Mouse (Mus musculus) lung, postnatal 0 days (tissue): ENCODE measurements around the gene Lgi1. TPM values are rescaled to one million over a fixed set of nuclear protein-coding genes. Genes with fewer than 3 reads are reported as not detected.

Experiments used
- ATAC-seq: fragments of 200-750 bp; cut with Nextera tagmentation; 2 replicates; pipeline ENCODE4 v1.8.0; 2017; ENCODE audit warnings: moderate library complexity
- DNase-seq: peaks from one replicate; pipeline ENCODE4 v3.0.0-alpha.2; 2016; ENCODE audit warnings: low spot score
- H3K27ac ChIP-seq: fragments of 300-500 bp; sonication (generic); 2 replicates; pipeline ENCODE4 v1.5.1; 2014; ENCODE audit warnings: antibody characterized with exemption, mild to moderate bottlenecking, low read length, mixed read lengths
- H3K27me3 ChIP-seq: fragments of 300-500 bp; sonication (generic); replicated peaks from 2 replicates; pipeline ENCODE4 v1.6.1; 2014; ENCODE audit warnings: low read length, mixed read lengths; ENCODE audit not compliant: insufficient read depth
- H3K36me3 ChIP-seq: fragments of 300-500 bp; sonication (generic); 2 replicates; pipeline ENCODE4 v1.6.1; 2014; ENCODE audit warnings: low read length, mixed read lengths; ENCODE audit not compliant: insufficient read depth
- H3K4me1 ChIP-seq: fragments of 300-500 bp; sonication (generic); 2 replicates; pipeline ENCODE4 v1.6.1; 2014; ENCODE audit warnings: antibody characterized with exemption, low read depth, low read length, mixed read lengths; ENCODE audit not compliant: insufficient read depth
- H3K4me2 ChIP-seq: fragments of 300-500 bp; sonication (generic); replicated peaks from 2 replicates; pipeline ENCODE4 v1.6.1; 2014; ENCODE audit warnings: low read depth, mild to moderate bottlenecking, low read length, moderate library complexity, mixed read lengths
- H3K4me3 ChIP-seq: fragments of 300-500 bp; sonication (generic); 2 replicates; pipeline ENCODE4 v1.5.1; 2014; ENCODE audit warnings: low read depth, low read length
- H3K9ac ChIP-seq: fragments of 300-500 bp; sonication (generic); replicated peaks from 2 replicates; pipeline ENCODE4 v1.6.1; 2014; ENCODE audit warnings: low read depth, mild to moderate bottlenecking
- H3K9me3 ChIP-seq: fragments of 300-500 bp; sonication (generic); 2 replicates; pipeline ENCODE4 v1.6.1; 2016; ENCODE audit warnings: low read length, mixed read lengths
- CTCF ChIP-seq: IDR thresholded peaks from 2 replicates; pipeline ENCODE4 v1.5.1; 2016; ENCODE audit warnings: antibody characterized with exemption, mild to moderate bottlenecking
- EP300 ChIP-seq: IDR thresholded peaks from 2 replicates; pipeline ENCODE4 v1.6.1; 2016; ENCODE audit warnings: antibody characterized with exemption, mild to moderate bottlenecking, control low read depth
- WGBS: fragments of 180-500 bp; shearing (Covaris S2); extraction: QIAGEN DNeasy Blood & Tissue Kit; methylation state at CpG from one replicate; pipeline ENCODE4 v1.1.7; 2014; 5-methylcytosine and 5-hydroxymethylcytosine counted together
- polyA plus RNA-seq: library from polyadenylated mRNA; unstranded; fragments of >200 nt; fragmentation: Nextera tagmentation; extraction: Ambion mirVana; gene quantifications from 2 replicates; pipeline ENCODE4 v1.2.1, GENCODE M21; 2015

Lgi1 gene
- polyA plus RNA-seq, 1 experiment from 2014 or later = 0.07 TPM

GRCm38 (mm10) chr19:38271071-38271470 is 6.7 kb downstream of the Lgi1 start:
- Histone ChIP-seq H3K4me3 (no peak overlapping the region), H3K36me3 (no peaks in the 10 kb centered on the region), H3K27ac (no peak overlapping the region), H3K4me2 (no peak overlapping the region), H3K9ac (no peak overlapping the region), H3K4me1 (no peaks in the 10 kb centered on the region), H3K9me3 (no peaks in the 10 kb centered on the region), H3K27me3 (no peaks in the 10 kb centered on the region)
- no peak for ATAC-seq
- 29% methylated on average over 6 of the region's 6 CpGs for WGBS
- TF ChIP-seq EP300 (no peak), CTCF (no peak)
- no peak for DNase-seq

- no peak for TF ChIP-seq CTCF
- Histone ChIP-seq H3K4me2 (no peak overlapping the region), H3K27ac (no peak overlapping the region), H3K9ac (no peak overlapping the region), H3K4me1 (no peaks in the 10 kb centered on the region), H3K4me3 (no peak overlapping the region), H3K9me3 (no peaks in the 10 kb centered on the region), H3K27me3 (no peaks in the 10 kb centered on the region), H3K36me3 (no peaks in the 10 kb centered on the region)
- no peak for ATAC-seq
- 70% methylated on average over 7 of the region's 7 CpGs for WGBS
- DNase-seq = no peak
Measured at GRCm38 (mm10) chr19:38273820-38274219, 9.5 kb downstream of the Lgi1 start.

- Histone ChIP-seq H3K9ac (no peak overlapping the region), H3K9me3 (no peaks in the 10 kb centered on the region), H3K27me3 (no peaks in the 10 kb centered on the region), H3K36me3 (no peaks in the 10 kb centered on the region), H3K4me2 (no peak overlapping the region), H3K4me1 (no peaks in the 10 kb centered on the region), H3K4me3 (no peak overlapping the region), H3K27ac (no peak overlapping the region)
- TF ChIP-seq CTCF (no peak), EP300 (no peak)
- no peak for ATAC-seq
- DNase-seq = peak; percentile 63
- 58% methylated on average over 15 of the region's 15 CpGs for WGBS
Measured at GRCm38 (mm10) chr19:38274747-38275421, 10.5 kb downstream of the Lgi1 start.

GRCm38 (mm10) chr19:38276226-38276625 is 11.9 kb downstream of the Lgi1 start:
- Histone ChIP-seq H3K36me3 (no peaks in the 10 kb centered on the region), H3K27ac (no peak overlapping the region), H3K4me2 (no peak overlapping the region), H3K4me1 (no peaks in the 10 kb centered on the region), H3K9me3 (no peaks in the 10 kb centered on the region), H3K4me3 (no peak overlapping the region), H3K27me3 (no peaks in the 10 kb centered on the region), H3K9ac (no peak overlapping the region)
- TF ChIP-seq CTCF = no peak
- TF ChIP-seq EP300 = no peak
- ATAC-seq (no peak), DNase-seq (no peak)
- WGBS = 85% methylated on average over 4 of the region's 4 CpGs

GRCm38 (mm10) chr19:38280242-38280641 is 15.9 kb downstream of the Lgi1 start:
- ATAC-seq (no peak), DNase-seq (no peak)
- H3K9ac ChIP-seq = no peak overlapping the region
- no peak for TF ChIP-seq CTCF
- TF ChIP-seq EP300 = no peak
- no peaks in the 10 kb centered on the region for H3K9me3 ChIP-seq
- H3K4me2 ChIP-seq = no peak overlapping the region
- H3K27me3 ChIP-seq = no peaks in the 10 kb centered on the region
- no peak overlapping the region for H3K4me3 ChIP-seq
- no peaks in the 10 kb centered on the region for H3K4me1 ChIP-seq
- H3K36me3 ChIP-seq = no peaks in the 10 kb centered on the region
- H3K27ac ChIP-seq = no peak overlapping the region
- 85% methylated on average over 10 of the region's 10 CpGs for WGBS

GRCm38 (mm10) chr19:38282407-38282806 is 18.1 kb downstream of the Lgi1 start:
- DNase-seq (no peak), ATAC-seq (no peak)
- Histone ChIP-seq H3K36me3 (no peaks in the 10 kb centered on the region), H3K4me2 (no peak overlapping the region), H3K27ac (no peak overlapping the region), H3K9me3 (no peaks in the 10 kb centered on the region), H3K4me3 (no peak overlapping the region), H3K27me3 (no peaks in the 10 kb centered on the region), H3K4me1 (no peaks in the 10 kb centered on the region), H3K9ac (no peak overlapping the region)
- WGBS = 33% methylated on average over 2 of the region's 2 CpGs
- TF ChIP-seq CTCF = no peak
- TF ChIP-seq EP300 = no peak

- 79% methylated on average over 6 of the region's 6 CpGs for WGBS
- TF ChIP-seq CTCF (no peak), EP300 (no peak)
- H3K4me2 ChIP-seq = no peak overlapping the region
- no peak overlapping the region for H3K4me3 ChIP-seq
- no peaks in the 10 kb centered on the region for H3K36me3 ChIP-seq
- no peaks in the 10 kb centered on the region for H3K27me3 ChIP-seq
- no peaks in the 10 kb centered on the region for H3K4me1 ChIP-seq
- DNase-seq (no peak), ATAC-seq (no peak)
- no peak overlapping the region for H3K9ac ChIP-seq
- H3K27ac ChIP-seq = no peak overlapping the region
- H3K9me3 ChIP-seq = no peaks in the 10 kb centered on the region
Measured at GRCm38 (mm10) chr19:38288556-38288955, 24.2 kb downstream of the Lgi1 start.
